ENCODE assay signal across 23 mouse cellular contexts in genomic region chr14:37558258-37558657, GRCm38 (mm10).
DNase-seq lines count a peak whose midpoint lies in the region; ATAC-seq and TF ChIP-seq lines count a peak whose summit lies in the region.
"Had no signal": no experiment of that assay in that cellular context is flagged by ENCODE, and none has a peak within 500 bp of the region (broad histone marks: within the 10 kb centered on the region; RNA-seq: fewer than 3 reads in every experiment).

No protein-coding gene starts in this region.

- DNase-seq in MEL (ENCODE audit: low read depth, low spot score), result peak; percentile 26
- no peak for DNase-seq in lung, postnatal 14 days
- no peak for DNase-seq in layer of hippocampus, adult 9-11 months
- DNase-seq: adrenal gland, adult 2 months; adrenal gland, adult 8-10 months; adrenal gland, postnatal 10 days; adrenal gland, postnatal 14 days; adrenal gland, postnatal 25 days; adrenal gland, postnatal 36 days; B cell, adult 2 months; cerebellum, adult 11 months; cerebellum, adult 11-12 months; cerebellum, adult 18-20 months; cerebellum, adult 2 months had no signal

- no peaks in the 10 kb centered on the region for H3K36me3 ChIP-seq in MEL (ENCODE audit: control insufficient read depth in 1 of 2, insufficient read depth in 2 of 2, low read length in 2 of 2)
- H3K36me3 ChIP-seq: G1E had no signal

- TF ChIP-seq EP300 in MEL (IDR thresholded peaks at IDR 0.05; ENCODE audit: low read depth in 1 of 2, low read length in 2 of 2), result no peak

- no peak for TF ChIP-seq POLR2A in MEL (IDR thresholded peaks at IDR 0.05; ENCODE audit: control insufficient read depth in 1 of 2, insufficient read depth in 1 of 2, low read depth in 1 of 2, low read length in 2 of 2, poor library complexity in 1 of 2)

- ATAC-seq in common myeloid progenitor, adult 5-6 weeks (replicated peaks; ENCODE audit: low read depth, poor library complexity, severe bottlenecking), result peak; percentile 65
- peak; percentile 45 to 56; a peak in 3 of 4 replicates for ATAC-seq in hematopoietic stem cell, adult 5-6 weeks (replicated peaks in 1 of 2; ENCODE audit: insufficient read depth in 1 of 2, low FRiP score in 2 of 2, low TSS enrichment in 1 of 2, low read depth in 1 of 2, poor library complexity in 2 of 2, severe bottlenecking in 2 of 2)
- ATAC-seq in megakaryocyte progenitor cell, adult 5-6 weeks (replicated peaks; ENCODE audit: poor library complexity), result 0 out of 2 replicates have a peak, but pooled peaks have one; percentile 37
- ATAC-seq in frontal cortex, adult (ENCODE audit: low TSS enrichment), result no peak
- ATAC-seq in activated CD4-positive, CD25-positive, alpha-beta regulatory T cell, adult 4 months, result no peak
- ATAC-seq: CD4-positive, CD25-positive, alpha-beta regulatory T cell, adult 4 months; Patski had no signal

- no peak overlapping the region for H3K27ac ChIP-seq in MEL (ENCODE audit: control insufficient read depth, low read depth, low read length)

- H3K4me1 ChIP-seq in MEL (ENCODE audit: control insufficient read depth in 1 of 2, insufficient read depth in 2 of 2, low read length in 2 of 2), result no peaks in the 10 kb centered on the region

- TF ChIP-seq RAD21 in MEL (IDR thresholded peaks at IDR 0.05; ENCODE audit: low read depth, low read length), result no peak

- no peaks in the 10 kb centered on the region for H3K79me2 ChIP-seq in MEL (ENCODE audit: control insufficient read depth, insufficient read depth, low read length, poor library complexity)

- no peak for TF ChIP-seq CTCF in MEL (IDR thresholded peaks at IDR 0.05 in 2 of 3, conservative IDR thresholded peaks at IDR 0.05 in 1 of 3; ENCODE audit: control insufficient read depth in 1 of 3, insufficient read depth in 1 of 3, low read depth in 2 of 3, low read length in 3 of 3, poor library complexity in 1 of 3, severe bottlenecking in 1 of 3)

- H3K27me3 ChIP-seq in MEL (ENCODE audit: control insufficient read depth in 1 of 2, insufficient read depth in 2 of 2, low read length in 2 of 2), result no peaks in the 10 kb centered on the region
- H3K27me3 ChIP-seq: CH12.LX, Patski had no signal

- H3K9ac ChIP-seq in MEL (ENCODE audit: control insufficient read depth, low read depth, low read length, poor library complexity, severe bottlenecking), result no peak overlapping the region

- H3K4me3 ChIP-seq in MEL (ENCODE audit: control insufficient read depth in 1 of 2, insufficient read depth in 1 of 2, low read depth in 2 of 2, low read length in 2 of 2), result no peak overlapping the region

- H3K9me3 ChIP-seq in MEL (replicated peaks; ENCODE audit: insufficient read depth, low read length), result no peaks in the 10 kb centered on the region
- H3K9me3 ChIP-seq: G1E had no signal

TF ChIP-seq in MEL, 35 proteins besides CTCF, POLR2A, EP300 and RAD21:
- TF ChIP-seq ZNF384 (IDR thresholded peaks at IDR 0.05; ENCODE audit: low read depth, low read length) (no peak), CHD2 (IDR thresholded peaks at IDR 0.05; ENCODE audit: low read length) (no peak), CHD1 (IDR thresholded peaks at IDR 0.05; ENCODE audit: low read depth, low read length) (no peak), MEF2A (IDR thresholded peaks at IDR 0.05; ENCODE audit: extremely low read depth, insufficient replicate concordance, low read depth, low read length, poor library complexity, severe bottlenecking) (no peak), GATA1 (IDR thresholded peaks at IDR 0.05; ENCODE audit: low read depth, low read length) (no peak), NRF1 (IDR thresholded peaks at IDR 0.05; ENCODE audit: insufficient read depth, low read depth, low read length, poor library complexity, severe bottlenecking) (no peak), BHLHE40 (IDR thresholded peaks at IDR 0.05; ENCODE audit: borderline replicate concordance, low read depth, low read length) (no peak), SIN3A (IDR thresholded peaks at IDR 0.05; ENCODE audit: low read length) (no peak), ZMIZ1 (IDR thresholded peaks at IDR 0.05; ENCODE audit: low read depth, low read length) (no peak), NELFE (IDR thresholded peaks at IDR 0.05; ENCODE audit: low read depth, low read length) (no peak), TBP (IDR thresholded peaks at IDR 0.05; ENCODE audit: low read depth, low read length) (no peak), GABPA (IDR thresholded peaks at IDR 0.05; ENCODE audit: low read depth, low read length) (no peak)
TF ChIP-seq in MEL: peak in this region for 0.

Comparison
In these comparisons a context has a peak if more than half of its experiments do, and no peak if none do; other contexts are left out.
1. ATAC-seq: peak in common myeloid progenitor, adult 5-6 weeks (single experiment), hematopoietic stem cell, adult 5-6 weeks (2 of 2) and megakaryocyte progenitor cell, adult 5-6 weeks (single experiment); none in frontal cortex, adult (single experiment) and activated CD4-positive, CD25-positive, alpha-beta regulatory T cell, adult 4 months (single experiment).